Mouse (Mus musculus) urinary bladder, postnatal 0 days (tissue): ENCODE results near the gene Pgk2. TPM values are rescaled to one million over a fixed set of nuclear protein-coding genes. Genes with fewer than 3 reads are reported as not detected.

Source experiments
- polyA plus RNA-seq: library from polyadenylated mRNA; unstranded; fragments of >200 nt; fragmentation: Nextera tagmentation; extraction: Ambion mirVana; gene quantifications from 2 replicates; pipeline ENCODE4 v1.2.1, GENCODE M21; 2015

Gene Pgk2
- polyA plus RNA-seq, result not detected in 2 replicates

DNA sequence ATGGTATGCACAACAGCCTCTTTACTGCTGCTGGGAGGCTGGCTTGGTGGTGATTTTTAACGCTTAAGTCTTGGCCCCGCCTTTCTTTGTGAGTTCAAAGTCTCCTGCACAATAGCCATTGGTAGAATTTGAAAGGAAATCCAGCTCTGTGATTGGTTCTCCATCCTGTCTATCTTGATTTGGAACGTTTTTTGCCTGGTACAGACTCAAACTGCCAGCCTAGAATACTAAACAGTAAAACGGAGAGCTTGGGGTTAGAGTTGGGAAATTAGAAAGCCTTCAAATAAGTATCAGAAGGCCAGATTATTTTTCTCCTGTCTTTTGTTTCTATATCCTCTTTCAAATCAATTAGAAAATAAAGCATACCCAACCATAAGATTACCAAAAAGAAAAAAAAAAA, at the start of gene Pgk2:
Gene Pgk2 (minus strand): TSS at position 101 of the 400 bp plus-strand sequence.

DNA sequence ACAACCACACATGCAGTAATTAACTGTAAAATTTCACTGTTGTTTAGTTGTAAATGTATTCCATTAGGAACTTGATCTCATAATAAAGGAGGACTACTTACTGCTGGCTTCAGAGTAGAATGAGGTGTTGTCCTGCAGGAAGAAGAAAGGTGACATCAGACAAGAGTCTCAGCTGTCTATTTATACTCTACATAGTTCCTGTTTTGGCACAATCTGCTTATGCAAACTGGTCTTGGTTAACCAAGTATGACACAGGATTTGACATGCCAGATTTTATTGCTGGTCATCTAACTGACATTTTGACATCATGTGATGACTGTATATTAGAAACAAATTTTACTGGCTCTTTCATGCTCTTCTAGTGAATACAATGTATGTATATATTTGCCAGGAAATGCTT, 33.7 kb upstream of the Pgk2 start, which contains the start of gene Crisp3:
Gene Crisp3 (minus strand): TSS at position 154 of the 400 bp plus-strand sequence.

Other genes starting within 250 kb of the Pgk2 start
- gene AC192777.2, start 113.2 kb downstream of the Pgk2 start, polyA plus RNA-seq, result not detected in 2 replicates
- gene Crisp3, start 33.6 kb upstream of the Pgk2 start, polyA plus RNA-seq, result not detected in 2 replicates
- not detected in 2 replicates for gene Crisp1, start 110.6 kb upstream of the Pgk2 start, polyA plus RNA-seq